Mouse (Mus musculus) embryonic fibroblast, embryonic 13.5 days (primary cell): ENCODE data around the gene Nutm2.

Source experiments
- CTCF ChIP-seq: IDR thresholded peaks from 2 replicates; pipeline ENCODE4 v1.5.1; 2011; ENCODE audit warnings: mild to moderate bottlenecking, control low read depth, low read length, moderate library complexity, borderline replicate concordance; ENCODE audit not compliant: insufficient read depth
- POLR2A ChIP-seq: IDR thresholded peaks from 2 replicates; pipeline ENCODE4 v1.6.1; 2011; ENCODE audit warnings: low read depth, mild to moderate bottlenecking, control low read depth, low read length, moderate library complexity

- TF ChIP-seq POLR2A: no peak
- TF ChIP-seq CTCF: no peak
Observed at GRCm38 (mm10) chr13:50426686-50427085, 40.4 kb upstream of the Nutm2 start.
